Mouse (Mus musculus) myocyte (in vitro differentiated cells): ENCODE data around the gene Bicd2. TPM values are rescaled to one million over a fixed set of nuclear protein-coding genes. Genes with fewer than 3 reads are reported as not detected.
A peak's percentile ranks its signal among the peaks of the same experiment; 100 is the strongest.

ENCODE experiments used
- H3K27me3 ChIP-seq: one replicate; pipeline ENCODE4 v1.6.1; 2011; ENCODE audit not compliant: control insufficient read depth, insufficient read depth, insufficient read length
- H3K36me3 ChIP-seq: one replicate; pipeline ENCODE4 v1.6.1; 2011; ENCODE audit not compliant: control insufficient read depth, insufficient read depth
- H3K4me2 ChIP-seq: one replicate; pipeline ENCODE4 v1.6.1; 2011; ENCODE audit warnings: low read depth, control low read depth
- H3K4me3 ChIP-seq: one replicate; pipeline ENCODE4 v1.5.1; 2011; ENCODE audit warnings: mild to moderate bottlenecking, control low read depth, moderate library complexity
- H3K79me2 ChIP-seq: one replicate; pipeline ENCODE4 v1.6.1; 2011; ENCODE audit not compliant: control insufficient read depth, insufficient read depth
- H3ac ChIP-seq: one replicate; pipeline ENCODE4 v1.6.1; 2011; ENCODE audit not compliant: control insufficient read depth, insufficient read length
- CEBPB ChIP-seq: IDR thresholded peaks from 2 replicates; pipeline ENCODE4 v1.6.1; 2011; ENCODE audit warnings: mild to moderate bottlenecking, moderate library complexity; ENCODE audit not compliant: poor library complexity, insufficient read depth, severe bottlenecking
- E2F4 ChIP-seq: IDR thresholded peaks from one replicate; pipeline ENCODE4 v1.6.1; 2011; ENCODE audit warnings: mild to moderate bottlenecking, control low read depth, moderate library complexity; ENCODE audit not compliant: insufficient read depth
- MAX ChIP-seq: IDR thresholded peaks from one replicate; pipeline ENCODE4 v1.6.1; 2011; ENCODE audit warnings: low read depth, mild to moderate bottlenecking, control low read depth
- MYOD1 ChIP-seq, 3 experiments: IDR thresholded peaks; one replicate each; pipeline ENCODE4 v1.6.1; 2011; ENCODE audit warnings: control low read depth in 2 of 3, low read depth in 2 of 3, mild to moderate bottlenecking in 2 of 3, moderate library complexity in 1 of 3; ENCODE audit not compliant: insufficient read length in 2 of 3, control insufficient read depth in 1 of 3
- MYOG ChIP-seq, 3 experiments: IDR thresholded peaks; one replicate each; pipeline ENCODE4 v1.6.1; 2011; ENCODE audit warnings: control low read depth in 2 of 3, low read depth in 2 of 3, mild to moderate bottlenecking in 2 of 3; ENCODE audit not compliant: insufficient read length in 2 of 3, control insufficient read depth in 1 of 3, insufficient read depth in 1 of 3
- POLR2A ChIP-seq: IDR thresholded peaks from one replicate; pipeline ENCODE4 v1.6.1; 2011; ENCODE audit warnings: low read depth, mild to moderate bottlenecking, control low read depth, moderate library complexity; ENCODE audit not compliant: insufficient read length
- POLR2AphosphoS2 ChIP-seq: IDR thresholded peaks from one replicate; pipeline ENCODE4 v1.6.1; 2011; ENCODE audit warnings: low read depth, control low read depth; ENCODE audit not compliant: insufficient read length
- REST ChIP-seq: IDR thresholded peaks from one replicate; pipeline ENCODE4 v1.6.1; 2011; ENCODE audit warnings: mild to moderate bottlenecking, control low read depth, moderate library complexity; ENCODE audit not compliant: insufficient read depth, insufficient read length
- SRF ChIP-seq: IDR thresholded peaks from one replicate; pipeline ENCODE4 v1.6.1; 2011; ENCODE audit warnings: low read depth; ENCODE audit not compliant: control insufficient read depth, insufficient read length
- TCF12 ChIP-seq: IDR thresholded peaks from one replicate; pipeline ENCODE4 v1.6.1; 2011; ENCODE audit warnings: mild to moderate bottlenecking, control low read depth; ENCODE audit not compliant: poor library complexity, insufficient read depth, severe bottlenecking
- TCF3 ChIP-seq: IDR thresholded peaks from one replicate; pipeline ENCODE4 v1.6.1; 2011; ENCODE audit warnings: low read depth, control low read depth; ENCODE audit not compliant: insufficient read length
- USF1 ChIP-seq: IDR thresholded peaks from one replicate; pipeline ENCODE4 v1.6.1; 2011; ENCODE audit warnings: low read depth, mild to moderate bottlenecking, control low read depth, moderate library complexity
- polyA plus RNA-seq: library from polyadenylated mRNA; unstranded; fragments of >200 nt; fragmentation: generic; extraction: Trizol; gene quantifications from one replicate; pipeline ENCODE4 v1.2.1, GENCODE M21; 2012; ENCODE audit warnings: missing spikeins

The Bicd2 gene
- polyA plus RNA-seq, 1 experiment: 94.9 TPM

DNA sequence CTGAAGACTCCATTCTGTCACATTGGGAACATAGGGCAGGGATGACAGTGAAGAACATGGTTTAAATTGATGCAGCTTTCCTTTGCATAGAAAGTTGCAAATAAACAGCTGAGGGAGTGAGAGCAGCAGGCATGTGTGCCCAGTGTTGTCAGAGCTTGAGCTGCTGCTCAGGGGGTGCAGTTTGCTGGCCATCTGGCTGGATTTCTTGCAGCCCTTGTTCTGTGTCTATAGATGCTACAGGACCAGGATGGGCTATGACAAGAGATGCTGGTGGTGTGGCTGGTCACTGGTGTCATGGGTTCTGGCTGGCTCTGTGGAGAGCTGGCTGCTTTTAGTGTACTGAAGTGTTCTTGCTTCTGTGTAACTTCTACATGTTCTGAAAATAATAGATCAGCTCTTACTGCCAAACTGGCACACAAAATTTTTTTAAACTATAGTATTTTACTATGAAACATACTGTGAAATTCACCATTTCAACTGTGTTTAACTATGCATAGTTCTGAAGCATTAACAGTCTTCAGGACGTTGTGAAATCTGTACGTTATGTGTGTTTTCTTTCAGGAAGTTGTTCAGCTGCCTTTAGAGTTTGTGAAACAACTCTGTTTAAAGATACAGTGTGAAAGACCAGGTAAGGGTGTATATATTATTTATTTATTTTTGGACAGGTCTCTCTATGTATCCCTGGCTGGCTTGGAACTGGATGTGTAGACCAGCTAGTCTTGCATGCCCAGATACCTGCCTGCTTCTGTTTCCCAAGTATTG lies 92.1 kb downstream of the Bicd2 start:
- Histone ChIP-seq H3K4me2 (no peak overlapping the region), H3K36me3 (peaks cover 22% of the 10 kb centered on the region), H3K79me2 (peaks cover 33% of the 10 kb centered on the region), H3K4me3 (no peak overlapping the region), H3K27me3 (no peaks in the 10 kb centered on the region), H3ac (no peak overlapping the region)
- no peak for TF ChIP-seq TCF3
- no peak for TF ChIP-seq E2F4
- TF ChIP-seq POLR2AphosphoS2: no peak
- no peak for TF ChIP-seq USF1
- no peak for TF ChIP-seq TCF12
- no peak for TF ChIP-seq MAX
- TF ChIP-seq SRF: no peak
- no peak for TF ChIP-seq REST
- no peak for TF ChIP-seq CEBPB
- TF ChIP-seq MYOG (IDR thresholded peaks at IDR 0.05; ENCODE audit: control insufficient read depth in 1 of 3, insufficient read depth in 1 of 3, insufficient read length in 2 of 3, low read depth in 2 of 3): no peak

DNA sequence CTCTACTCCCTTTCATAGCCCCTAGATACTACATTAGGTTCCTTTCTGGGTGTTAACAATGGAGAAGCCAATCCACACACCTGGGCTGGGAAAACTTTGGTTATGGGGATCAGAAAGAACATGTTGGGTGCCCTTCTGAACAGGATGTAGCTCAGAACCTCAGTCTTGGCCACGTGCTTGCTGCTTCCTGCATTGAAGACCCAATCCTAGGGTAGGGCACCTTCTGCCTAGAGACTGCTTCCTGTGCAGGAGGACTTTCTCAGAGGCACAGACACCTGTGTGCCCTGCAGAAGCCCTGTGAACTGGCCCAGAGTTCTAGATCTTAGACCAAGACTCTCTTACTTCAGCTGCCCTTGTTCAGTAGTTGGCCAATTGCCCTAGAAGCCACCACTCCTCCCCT lies 94.4 kb downstream of the Bicd2 start:
- peaks cover 26% of the 10 kb centered on the region for H3K36me3 ChIP-seq
- H3K4me3 ChIP-seq: no peak overlapping the region
- H3K4me2 ChIP-seq: no peak overlapping the region
- H3K79me2 ChIP-seq: peaks cover 11% of the 10 kb centered on the region
- no peak overlapping the region for H3ac ChIP-seq
- no peak for TF ChIP-seq SRF
- TF ChIP-seq USF1: no peak
- TF ChIP-seq REST: no peak
- TF ChIP-seq MYOD1 (IDR thresholded peaks at IDR 0.05; ENCODE audit: control insufficient read depth in 1 of 3, insufficient read length in 2 of 3, low read depth in 2 of 3): no peak
- TF ChIP-seq CEBPB: no peak
- TF ChIP-seq TCF12: no peak
- TF ChIP-seq MAX: no peak
- no peak for TF ChIP-seq POLR2A
- TF ChIP-seq E2F4: no peak
- no peak for TF ChIP-seq MYOG (IDR thresholded peaks at IDR 0.05; ENCODE audit: control insufficient read depth in 1 of 3, insufficient read depth in 1 of 3, insufficient read length in 2 of 3, low read depth in 2 of 3)
- no peak for TF ChIP-seq POLR2AphosphoS2
- no peak for TF ChIP-seq TCF3
- H3K27me3 ChIP-seq: no peaks in the 10 kb centered on the region

DNA sequence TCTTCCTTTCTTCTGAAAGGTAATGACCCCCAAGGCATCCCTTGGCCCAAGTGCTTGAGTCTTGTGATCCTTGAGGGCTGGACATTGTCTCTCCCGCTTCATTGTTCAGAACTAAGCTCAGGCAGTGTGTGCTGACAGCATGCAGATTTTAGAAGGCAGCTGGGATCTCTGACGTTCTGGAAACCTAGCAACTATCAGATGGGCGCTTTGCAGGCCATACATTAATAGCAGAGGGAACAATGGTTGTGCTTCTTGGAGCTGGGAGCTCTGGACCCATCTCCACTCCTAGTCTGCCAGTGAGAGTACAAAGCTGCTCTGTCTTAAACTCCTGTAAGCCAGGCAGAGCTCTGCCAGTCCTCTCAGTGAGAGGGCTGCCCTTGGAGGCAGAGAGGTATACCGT lies 94.8 kb downstream of the Bicd2 start:
- Histone ChIP-seq H3K4me2 (no peak overlapping the region), H3K4me3 (no peak overlapping the region), H3K36me3 (peaks cover 26% of the 10 kb centered on the region), H3K79me2 (peaks cover 7% of the 10 kb centered on the region), H3ac (no peak overlapping the region), H3K27me3 (no peaks in the 10 kb centered on the region)
- TF ChIP-seq MAX (no peak), POLR2AphosphoS2 (no peak), E2F4 (no peak), USF1 (no peak), REST (no peak), MYOD1 (IDR thresholded peaks at IDR 0.05; ENCODE audit: control insufficient read depth in 1 of 3, insufficient read length in 2 of 3, low read depth in 2 of 3) (peak in 1 of 3 experiments; percentile 16)

Other genes with a start within 250 kb of the Bicd2 start
- gene Wnk2, start 193.6 kb upstream of the Bicd2 start, polyA plus RNA-seq: not detected
- gene Ninj1, start 154.1 kb upstream of the Bicd2 start, polyA plus RNA-seq: 124 TPM
- 180 TPM for gene Card19, start 125.5 kb upstream of the Bicd2 start, polyA plus RNA-seq
- gene Susd3, start 92.9 kb upstream of the Bicd2 start, polyA plus RNA-seq: 2.2 TPM
- gene Fgd3, start 21.3 kb upstream of the Bicd2 start, polyA plus RNA-seq: 15.5 TPM
- 4.5 TPM for gene Ippk, start 79.7 kb downstream of the Bicd2 start, polyA plus RNA-seq
- gene Tes3-ps, start 151.7 kb downstream of the Bicd2 start, polyA plus RNA-seq: 0.61 TPM
- 0.08 TPM for gene Ecm2, start 163.2 kb downstream of the Bicd2 start, polyA plus RNA-seq
- 0.37 TPM for gene Aspn, start 202.9 kb downstream of the Bicd2 start, polyA plus RNA-seq
- 0.14 TPM for gene Omd, start 240.9 kb downstream of the Bicd2 start, polyA plus RNA-seq